Mouse (Mus musculus) heart, postnatal 0 days (tissue): ENCODE measurements around the gene Rcn2.

Experiments
- CTCF ChIP-seq: IDR thresholded peaks from 2 replicates; pipeline ENCODE4 v1.5.1; 2016; ENCODE audit warnings: antibody characterized with exemption, control low read depth, low read depth
- EP300 ChIP-seq: IDR thresholded peaks from 2 replicates; pipeline ENCODE4 v1.6.1; 2016; ENCODE audit warnings: antibody characterized with exemption, low read depth

GRCm38 (mm10) chr9:56075264-56075663, 33.6 kb downstream of the Rcn2 start:
- TF ChIP-seq CTCF (peak; percentile 87), EP300 (no peak)
